Mouse (Mus musculus) cortical plate, adult 2 months (tissue): ENCODE data around the gene Entpd1. TPM values are rescaled to one million over a fixed set of nuclear protein-coding genes. Genes with fewer than 3 reads are reported as not detected.

Source experiments
- H3K27ac ChIP-seq: fragments of 200-500 bp; 2 replicates; pipeline ENCODE4 v1.5.1; 2012; ENCODE audit warnings: low read length, control low read depth, inconsistent platforms; ENCODE audit not compliant: insufficient read depth
- H3K4me1 ChIP-seq: fragments of 200-500 bp; 2 replicates; pipeline ENCODE4 v1.6.1; 2011; ENCODE audit warnings: low read length; ENCODE audit not compliant: control insufficient read depth, insufficient read depth
- H3K4me3 ChIP-seq: fragments of 200-500 bp; 2 replicates; pipeline ENCODE4 v1.5.1; 2011; ENCODE audit warnings: mild to moderate bottlenecking, low read length, control low read depth; ENCODE audit not compliant: insufficient read depth
- CTCF ChIP-seq: fragments of 200-500 bp; IDR thresholded peaks from 2 replicates; pipeline ENCODE4 v1.5.1; 2011; ENCODE audit warnings: mild to moderate bottlenecking, control low read depth, low read length; ENCODE audit not compliant: insufficient read depth; ENCODE audit errors: extremely low read depth
- POLR2A ChIP-seq: fragments of 200-500 bp; IDR thresholded peaks from 2 replicates; pipeline ENCODE4 v1.6.1; 2011; ENCODE audit warnings: mild to moderate bottlenecking, low read length, control low read depth; ENCODE audit not compliant: insufficient read depth; ENCODE audit errors: extremely low read depth
- polyA plus RNA-seq: library from polyadenylated mRNA; depleted of rRNA; stranded (reverse); fragments of >200 nt; gene quantifications from 2 replicates; pipeline ENCODE4 v1.2.3, GENCODE M21; 2012

Gene Entpd1
- polyA plus RNA-seq, 1 experiment, result 13.7 TPM

- peak overlapping the region; percentile 39 for H3K4me3 ChIP-seq
- TF ChIP-seq CTCF (no peak), POLR2A (no peak)
- peak overlapping the region; percentile 76 for H3K27ac ChIP-seq
- no peaks in the 10 kb centered on the region for H3K4me1 ChIP-seq
These were observed 48.3 kb downstream of the Entpd1 start for GRCm38 (mm10) chr19:40660510-40660909.

- H3K4me1 ChIP-seq, result no peaks in the 10 kb centered on the region
- peak overlapping the region; percentile 39 for H3K4me3 ChIP-seq
- TF ChIP-seq CTCF (no peak), POLR2A (no peak)
- H3K27ac ChIP-seq, result peak overlapping the region; percentile 76
These were observed 48.9 kb downstream of the Entpd1 start for GRCm38 (mm10) chr19:40661108-40661507.

- H3K4me1 ChIP-seq, result no peaks in the 10 kb centered on the region
- H3K27ac ChIP-seq, result no peak overlapping the region
- H3K4me3 ChIP-seq, result no peak overlapping the region
- TF ChIP-seq CTCF (no peak), POLR2A (no peak)
These were observed 49.7 kb downstream of the Entpd1 start for GRCm38 (mm10) chr19:40661874-40662273.

- no peak for TF ChIP-seq POLR2A
- TF ChIP-seq CTCF, result no peak
- no peak overlapping the region for H3K4me3 ChIP-seq
These were observed 50.6 kb downstream of the Entpd1 start for GRCm38 (mm10) chr19:40662727-40663126.

GRCm38 (mm10) chr19:40665778-40666177 lies 53.6 kb downstream of the Entpd1 start:
- H3K4me3 ChIP-seq, result no peak overlapping the region
- peaks cover 2% of the 10 kb centered on the region; the same call in 1 of the 2 replicates for H3K4me1 ChIP-seq
- TF ChIP-seq CTCF, result no peak
- TF ChIP-seq POLR2A, result no peak
- no peak overlapping the region for H3K27ac ChIP-seq

More at GRCm38 (mm10) chr19:40662727-40663126, 50.6 kb downstream of the Entpd1 start:
- Histone ChIP-seq H3K27ac (no peak overlapping the region), H3K4me1 (no peaks in the 10 kb centered on the region)

- TF ChIP-seq CTCF (no peak), POLR2A (no peak)
- no peak overlapping the region for H3K4me3 ChIP-seq
- H3K4me1 ChIP-seq, result peaks cover 2% of the 10 kb centered on the region; the same call in 1 of the 2 replicates
- no peak overlapping the region for H3K27ac ChIP-seq
These were observed 54.9 kb downstream of the Entpd1 start for GRCm38 (mm10) chr19:40667111-40667510.

GRCm38 (mm10) chr19:40675329-40675728 lies 63.2 kb downstream of the Entpd1 start:
- Histone ChIP-seq H3K4me1 (no peaks in the 10 kb centered on the region; the same call in 1 of the 2 replicates), H3K4me3 (no peak overlapping the region), H3K27ac (no peak overlapping the region)
- TF ChIP-seq POLR2A, result no peak
- TF ChIP-seq CTCF, result no peak

GRCm38 (mm10) chr19:40678087-40678486 lies 65.9 kb downstream of the Entpd1 start:
- H3K27ac ChIP-seq, result no peak overlapping the region; the same call in 1 of the 2 replicates

GRCm38 (mm10) chr19:40678532-40679307 lies 66.6 kb downstream of the Entpd1 start:
- H3K4me1 ChIP-seq, result no peaks in the 10 kb centered on the region
- TF ChIP-seq POLR2A (no peak), CTCF (no peak)
- peak overlapping the region; percentile 5; the same call in 1 of the 2 replicates for H3K27ac ChIP-seq
- no peak overlapping the region for H3K4me3 ChIP-seq

More at GRCm38 (mm10) chr19:40678087-40678486, 65.9 kb downstream of the Entpd1 start:
- Histone ChIP-seq H3K4me3 (no peak overlapping the region), H3K4me1 (no peaks in the 10 kb centered on the region)
- no peak for TF ChIP-seq CTCF
- no peak for TF ChIP-seq POLR2A

GRCm38 (mm10) chr19:40679632-40680031 lies 67.5 kb downstream of the Entpd1 start:
- Histone ChIP-seq H3K27ac (no peak overlapping the region), H3K4me1 (no peaks in the 10 kb centered on the region), H3K4me3 (no peak overlapping the region)
- no peak for TF ChIP-seq CTCF
- TF ChIP-seq POLR2A, result no peak
